Mouse (Mus musculus) G1E-ER4 (cell line): ENCODE results near the gene Fzd7. TPM values are rescaled to one million over a fixed set of nuclear protein-coding genes. Genes with fewer than 3 reads are reported as not detected.

Source experiments
- GATA1 ChIP-seq: IDR thresholded peaks from one replicate; pipeline ENCODE4 v1.8.0; 2012; ENCODE audit warnings: low read length, inconsistent platforms
- polyA plus RNA-seq: library from polyadenylated mRNA; stranded (reverse); fragments of >175 nt; gene quantifications from 2 replicates; pipeline ENCODE4 v1.2.3, GENCODE M21; 2012

Gene Fzd7
- polyA plus RNA-seq, 1 experiment, result 50.9 TPM

DNA sequence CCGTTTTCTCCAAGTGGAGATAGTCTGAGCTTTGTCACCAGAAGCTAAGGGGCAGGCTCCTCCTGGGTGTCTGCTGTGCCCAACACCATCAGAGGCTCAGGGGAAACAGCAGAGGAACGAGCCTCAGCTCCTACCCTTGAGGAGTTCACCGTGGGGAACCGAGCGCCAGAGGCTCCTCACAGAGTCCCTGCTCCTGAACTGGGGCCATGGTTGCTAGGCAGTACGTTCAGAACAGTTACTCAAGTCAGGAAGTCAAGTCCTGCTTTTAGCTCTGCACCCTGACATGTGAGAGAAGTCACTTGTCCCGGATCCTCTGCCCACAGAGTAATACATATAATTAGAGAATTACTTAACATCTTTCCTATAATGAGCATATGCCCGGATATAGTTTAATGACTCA, 23.3 kb upstream of the Fzd7 start:
- TF ChIP-seq GATA1, result no peak

- TF ChIP-seq GATA1, result no peak
These were observed 17.3 kb upstream of the Fzd7 start for GRCm38 (mm10) chr1:59464696-59465639.

- TF ChIP-seq GATA1, result no peak
These were observed 16.6 kb upstream of the Fzd7 start for GRCm38 (mm10) chr1:59465640-59466008.

- no peak for TF ChIP-seq GATA1
These were observed 13.1 kb upstream of the Fzd7 start for GRCm38 (mm10) chr1:59469170-59469569.

GRCm38 (mm10) chr1:59470766-59471165, 11.5 kb upstream of the Fzd7 start:
- TF ChIP-seq GATA1, result no peak

DNA sequence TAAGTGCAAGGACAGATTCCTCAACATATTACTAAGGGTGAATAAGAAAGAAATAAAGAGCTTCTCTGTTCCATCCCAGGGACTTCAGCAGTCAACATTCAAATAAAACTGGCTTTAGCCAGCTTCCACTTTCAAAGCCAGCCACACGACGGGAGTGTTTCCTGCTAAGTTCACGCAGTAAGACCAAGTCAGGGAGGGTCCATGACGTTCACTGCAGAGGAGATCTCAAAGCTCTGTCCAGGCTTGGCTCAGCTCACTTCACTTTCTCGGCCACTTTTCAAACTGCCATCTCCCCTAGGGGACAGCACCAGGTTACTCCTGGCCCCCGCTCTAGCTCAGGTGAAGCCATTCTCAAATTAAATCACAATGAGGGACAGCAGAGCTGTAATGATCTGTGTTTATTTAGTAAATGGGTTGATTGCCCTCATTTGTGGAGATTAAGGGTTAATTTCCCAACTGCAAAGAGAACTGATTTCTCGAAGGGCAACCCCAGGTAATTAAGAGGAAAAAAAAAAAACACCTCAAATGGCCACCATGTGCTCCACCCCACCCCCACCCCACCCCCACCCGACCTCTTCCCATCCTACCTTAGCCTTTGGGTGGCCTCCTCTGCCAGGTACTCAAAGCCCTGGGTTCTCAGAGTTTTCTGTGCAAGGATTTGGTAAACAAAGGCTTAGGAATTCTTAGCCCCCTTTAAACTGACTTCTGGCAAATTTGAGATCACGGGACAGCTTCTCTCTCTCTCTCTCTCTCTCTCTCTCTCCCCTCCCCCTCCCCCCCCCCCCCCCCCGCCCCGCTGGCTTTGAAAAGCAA, 9.7 kb upstream of the Fzd7 start:
- no peak for TF ChIP-seq GATA1

GRCm38 (mm10) chr1:59473181-59473555, 9.1 kb upstream of the Fzd7 start:
- TF ChIP-seq GATA1, result no peak

DNA sequence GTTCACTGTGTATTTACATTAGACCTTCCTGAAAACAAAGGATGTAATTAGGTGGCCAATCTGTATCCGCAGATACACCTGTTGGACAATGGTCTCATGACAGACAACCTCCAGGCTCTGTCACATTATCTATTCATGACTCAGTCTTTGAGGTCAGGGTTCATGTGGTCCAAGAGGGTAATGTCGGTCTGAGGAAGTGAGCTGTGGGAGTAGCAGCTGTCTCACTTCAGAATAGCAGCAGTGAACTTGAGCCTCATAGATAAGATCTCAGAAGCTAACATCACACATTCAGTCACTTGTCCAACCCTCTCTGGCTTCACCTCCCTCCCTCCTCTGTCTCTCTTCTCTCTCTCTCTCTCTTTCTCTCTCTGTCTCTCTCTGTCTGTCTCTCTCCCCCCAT, 6.6 kb upstream of the Fzd7 start:
- no peak for TF ChIP-seq GATA1

DNA sequence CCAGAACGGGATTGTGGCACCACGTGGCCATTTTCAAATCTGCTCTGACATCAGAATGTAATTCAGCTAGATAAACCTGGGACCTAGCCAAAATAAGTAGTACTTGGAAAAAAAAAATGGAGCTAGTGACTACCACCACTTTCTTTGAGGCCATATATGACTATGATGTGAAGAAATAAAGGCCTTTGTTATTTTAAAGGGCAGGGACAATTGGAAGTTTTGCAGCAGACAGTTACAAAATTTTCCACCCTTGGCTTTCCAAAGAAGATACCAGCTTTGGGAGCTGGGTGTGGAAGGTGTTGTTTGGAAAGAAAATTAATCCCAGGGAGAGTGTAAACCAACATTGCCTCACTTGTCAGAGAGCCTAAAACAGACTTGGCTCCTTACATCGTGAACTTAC, 3.3 kb upstream of the Fzd7 start:
- TF ChIP-seq GATA1, result no peak

DNA sequence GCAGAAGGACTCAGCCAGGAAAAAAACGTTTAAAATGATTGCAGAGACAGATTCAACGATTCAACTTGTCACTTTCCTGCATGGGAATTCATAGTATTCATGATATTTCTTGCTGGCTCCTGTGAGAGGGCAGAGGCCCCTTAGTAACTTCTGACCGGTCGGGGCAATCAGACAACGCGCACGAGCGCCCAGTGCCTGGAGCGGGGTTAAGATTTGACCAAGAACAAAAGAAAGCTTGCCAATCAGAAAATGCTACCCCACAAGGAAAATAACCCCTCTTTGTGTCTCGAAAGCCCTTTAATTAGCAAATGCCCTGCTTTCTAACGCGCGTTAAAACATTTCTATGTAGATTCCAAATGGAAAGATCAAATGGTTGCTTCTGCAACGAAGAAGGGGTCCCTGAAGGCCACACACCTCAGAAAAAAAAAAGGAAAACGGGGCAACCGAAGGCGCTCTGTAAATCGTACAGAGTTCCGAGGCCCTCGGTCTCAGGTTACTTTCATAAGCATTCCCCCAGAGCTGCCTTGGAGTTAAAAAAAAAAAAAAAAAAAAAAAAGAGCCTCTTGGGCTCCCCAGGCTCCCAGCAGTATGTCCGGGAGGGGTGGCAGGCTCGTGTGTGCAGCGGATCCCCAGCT, 1.3 kb upstream of the Fzd7 start:
- no peak for TF ChIP-seq GATA1

DNA sequence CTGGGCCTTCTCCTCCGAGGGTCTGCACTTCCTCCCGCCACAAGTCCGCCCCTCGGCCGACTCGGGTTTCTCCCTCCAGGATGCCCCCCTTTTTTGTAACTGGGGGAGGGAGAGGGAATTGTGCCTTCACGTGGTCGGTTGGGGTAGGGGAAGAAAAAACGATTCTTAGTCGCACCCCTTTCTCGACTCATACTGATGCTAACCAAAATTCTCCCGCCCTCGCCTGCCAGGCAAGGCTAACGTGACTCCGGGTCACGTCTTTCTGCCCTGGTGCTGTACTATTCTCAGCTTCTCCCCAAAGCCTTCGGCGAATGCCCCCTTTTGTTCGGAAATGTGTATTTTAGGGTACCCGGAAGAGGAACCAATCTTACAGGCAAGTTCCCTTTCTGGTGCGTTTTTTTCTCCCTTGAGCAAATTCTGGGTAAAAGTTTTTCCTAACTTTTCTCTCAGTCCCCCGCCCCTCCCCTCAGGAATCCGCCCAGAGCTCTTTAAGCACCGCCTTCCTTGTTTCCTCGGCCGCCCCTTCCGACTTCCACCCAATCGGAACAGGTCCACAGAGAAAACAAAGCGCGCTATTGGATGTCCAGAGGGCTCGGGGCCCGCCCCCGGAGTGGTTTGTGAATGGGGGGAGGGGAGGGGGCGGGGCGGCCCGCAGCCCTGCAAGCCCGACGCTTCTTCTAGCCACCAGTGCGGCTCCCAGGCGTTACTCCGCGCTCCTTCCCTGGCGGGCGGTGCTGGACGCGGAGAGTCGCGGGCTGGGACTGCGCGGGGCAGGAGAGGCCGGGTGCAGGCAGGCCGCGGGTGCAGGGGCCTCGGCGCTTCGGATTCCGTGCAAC, 550 bp upstream of the Fzd7 start:
- TF ChIP-seq GATA1, result no peak

DNA sequence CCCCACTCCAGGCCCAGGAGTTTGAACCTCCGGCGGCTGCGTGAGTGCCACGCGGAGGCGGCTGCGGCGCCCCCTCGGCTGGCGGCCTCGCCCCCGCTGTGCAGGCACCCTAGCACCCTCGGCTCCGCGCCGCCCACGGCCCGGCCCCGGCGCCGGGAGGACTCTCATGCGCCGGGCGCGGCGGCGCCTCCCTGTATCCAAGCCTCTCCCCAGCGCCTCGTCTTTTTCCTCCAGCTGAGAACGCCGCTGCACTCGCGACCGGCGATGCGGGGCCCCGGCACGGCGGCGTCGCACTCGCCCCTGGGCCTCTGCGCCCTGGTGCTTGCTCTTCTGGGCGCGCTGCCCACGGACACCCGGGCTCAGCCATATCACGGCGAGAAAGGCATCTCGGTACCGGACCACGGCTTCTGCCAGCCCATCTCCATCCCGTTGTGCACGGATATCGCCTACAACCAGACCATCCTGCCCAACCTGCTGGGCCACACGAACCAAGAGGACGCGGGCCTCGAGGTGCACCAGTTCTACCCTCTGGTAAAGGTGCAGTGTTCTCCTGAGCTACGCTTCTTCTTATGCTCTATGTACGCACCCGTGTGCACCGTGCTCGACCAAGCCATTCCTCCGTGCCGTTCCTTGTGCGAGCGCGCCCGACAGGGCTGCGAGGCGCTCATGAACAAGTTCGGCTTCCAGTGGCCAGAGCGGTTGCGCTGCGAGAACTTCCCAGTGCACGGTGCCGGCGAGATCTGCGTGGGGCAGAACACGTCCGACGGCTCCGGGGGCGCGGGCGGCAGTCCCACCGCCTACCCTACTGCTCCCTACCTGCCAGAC, 684 bp downstream of the Fzd7 start:
- no peak for TF ChIP-seq GATA1

DNA sequence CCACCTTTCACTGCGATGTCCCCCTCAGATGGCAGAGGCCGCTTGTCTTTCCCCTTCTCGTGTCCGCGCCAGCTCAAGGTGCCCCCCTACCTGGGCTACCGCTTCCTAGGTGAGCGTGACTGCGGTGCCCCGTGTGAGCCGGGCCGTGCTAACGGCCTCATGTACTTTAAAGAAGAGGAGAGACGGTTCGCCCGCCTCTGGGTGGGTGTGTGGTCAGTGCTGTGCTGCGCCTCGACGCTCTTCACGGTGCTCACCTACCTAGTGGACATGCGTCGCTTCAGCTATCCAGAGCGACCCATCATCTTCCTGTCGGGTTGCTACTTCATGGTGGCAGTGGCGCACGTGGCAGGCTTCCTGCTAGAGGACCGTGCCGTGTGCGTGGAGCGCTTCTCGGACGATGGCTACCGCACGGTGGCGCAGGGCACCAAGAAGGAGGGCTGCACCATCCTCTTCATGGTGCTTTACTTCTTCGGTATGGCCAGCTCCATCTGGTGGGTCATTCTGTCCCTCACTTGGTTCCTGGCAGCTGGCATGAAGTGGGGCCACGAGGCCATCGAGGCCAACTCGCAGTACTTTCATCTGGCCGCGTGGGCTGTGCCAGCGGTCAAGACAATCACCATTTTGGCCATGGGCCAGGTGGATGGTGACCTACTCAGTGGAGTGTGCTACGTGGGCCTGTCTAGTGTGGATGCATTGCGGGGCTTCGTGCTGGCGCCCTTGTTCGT, 1.5 kb downstream of the Fzd7 start:
- TF ChIP-seq GATA1, result no peak

GRCm38 (mm10) chr1:59484314-59484713, 2.1 kb downstream of the Fzd7 start:
- TF ChIP-seq GATA1, result no peak
